Mouse (Mus musculus): ENCODE results near the gene Gm13757. TPM values are rescaled to one million over a fixed set of nuclear protein-coding genes. Genes with fewer than 3 reads are reported as not detected.
"Not testable (repeated sequence)": the region's sequence is repeated elsewhere in the genome, so short reads cannot be mapped to it uniquely, and the experiment has no call there.

Gm13757 gene
- total and polyA plus RNA-seq, 3 experiments = not detected

- Histone ChIP-seq H3K4me2 (ENCODE audit: insufficient read depth, low read depth, poor library complexity, severe bottlenecking) (no peak within 1 kb of the TSS), H3K9me3 (replicated peaks; ENCODE audit: low read length) (peaks cover 4% of the 10 kb centered on the region), H3K36me3 (replicated peaks in 1 of 2; ENCODE audit: control insufficient read depth in 1 of 2, insufficient read depth in 1 of 2, low read length in 1 of 2) (no peaks in the 10 kb centered on the region), H3K4me3 (replicated peaks in 1 of 3; ENCODE audit: low read depth in 2 of 3, low read length in 2 of 3, poor library complexity in 1 of 3) (no peak within 1 kb of the TSS), H3K27ac (ENCODE audit: insufficient read depth, low read depth) (no peak within 1 kb of the TSS), H3K4me1 (ENCODE audit: control insufficient read depth in 1 of 2, insufficient read depth in 2 of 2) (no peaks in the 10 kb centered on the region), H3K9ac (ENCODE audit: insufficient read depth, low read depth) (no peak within 1 kb of the TSS), H3K27me3 (replicated peaks) (no peaks in the 10 kb centered on the region), H3K79me2 (replicated peaks; ENCODE audit: control insufficient read depth, extremely low read depth, insufficient read depth, poor library complexity, severe bottlenecking) (no peaks in the 10 kb centered on the region)
- no peak for DNase-seq (ENCODE audit: extremely low read depth)
- dilution Hi-C loops (cut with MboI; ENCODE audit: extremely low pct_ligation_motif_present, extremely low pct_unique_long_range_greater_than_20kb, low sequenced_read_pairs) = no loop called here
- no peak for TF ChIP-seq TBP (conservative IDR thresholded peaks at IDR 0.05; ENCODE audit: low read depth, low read length)
- TF ChIP-seq NRF1 (IDR thresholded peaks at IDR 0.05; ENCODE audit: low read depth, low read length) = no peak
- no peak for TF ChIP-seq ZMIZ1 (IDR thresholded peaks at IDR 0.05; ENCODE audit: low read depth, low read length)
- TF ChIP-seq ELF1 (IDR thresholded peaks at IDR 0.05; ENCODE audit: low read depth, low read length) = no peak
- no peak for TF ChIP-seq MEF2A (IDR thresholded peaks at IDR 0.05; ENCODE audit: borderline replicate concordance, low read depth, low read length)
- TF ChIP-seq JUN (IDR thresholded peaks at IDR 0.05; ENCODE audit: insufficient read depth, low read depth, low read length) = no peak
- no peak for TF ChIP-seq SMC3 (IDR thresholded peaks at IDR 0.05; ENCODE audit: low read depth, low read length)
- TF ChIP-seq ZC3H11A (IDR thresholded peaks at IDR 0.05; ENCODE audit: low read depth, low read length) = no peak
- in situ Hi-C loops (cut with MboI; ENCODE audit: low pct_ligation_motif_present, low pct_unique_long_range_greater_than_20kb, low sequenced_read_pairs) = no loop called here
Observed at GRCm38 (mm10) chr2:88483298-88483697, 34.4 kb upstream of the Gm13757 start, which contains the start of gene Olfr1184. Olfr1184 (plus strand) TSS chr2:88483598.

- H3K27ac ChIP-seq (ENCODE audit: insufficient read depth, low read depth); H3K36me3 ChIP-seq (replicated peaks in 1 of 2; ENCODE audit: control insufficient read depth in 1 of 2, insufficient read depth in 1 of 2, low read length in 1 of 2); H3K4me3 ChIP-seq (replicated peaks in 1 of 3; ENCODE audit: low read depth in 2 of 3, low read length in 2 of 3, poor library complexity in 1 of 3); DNase-seq (ENCODE audit: extremely low read depth); H3K27me3 ChIP-seq (replicated peaks); dilution Hi-C loops (cut with MboI; ENCODE audit: extremely low pct_ligation_motif_present, extremely low pct_unique_long_range_greater_than_20kb, low sequenced_read_pairs); H3K4me1 ChIP-seq (ENCODE audit: control insufficient read depth in 1 of 2, insufficient read depth in 2 of 2); in situ Hi-C loops (cut with MboI; ENCODE audit: low pct_ligation_motif_present, low pct_unique_long_range_greater_than_20kb, low sequenced_read_pairs); H3K4me2 ChIP-seq (ENCODE audit: insufficient read depth, low read depth, poor library complexity, severe bottlenecking); H3K79me2 ChIP-seq (replicated peaks; ENCODE audit: control insufficient read depth, extremely low read depth, insufficient read depth, poor library complexity, severe bottlenecking); H3K9ac ChIP-seq (ENCODE audit: insufficient read depth, low read depth): not testable (repeated sequence)
- H3K9me3 ChIP-seq (replicated peaks; ENCODE audit: low read length) = peaks cover 13% of the 10 kb centered on the region
Observed at GRCm38 (mm10) chr2:88454567-88454966, 5.6 kb upstream of the Gm13757 start, which contains the start of gene Olfr1183. Olfr1183 (plus strand) TSS chr2:88454867.

- no peaks in the 10 kb centered on the region for H3K79me2 ChIP-seq (replicated peaks; ENCODE audit: control insufficient read depth, extremely low read depth, insufficient read depth, poor library complexity, severe bottlenecking)
- dilution Hi-C loops (cut with MboI; ENCODE audit: extremely low pct_ligation_motif_present, extremely low pct_unique_long_range_greater_than_20kb, low sequenced_read_pairs) = no loop called here
- DNase-seq (ENCODE audit: extremely low read depth) = no peak
- no peaks in the 10 kb centered on the region for H3K27me3 ChIP-seq (replicated peaks)
- no peaks in the 10 kb centered on the region for H3K4me1 ChIP-seq (ENCODE audit: control insufficient read depth in 1 of 2, insufficient read depth in 2 of 2)
- no peak within 1 kb of the TSS for H3K9ac ChIP-seq (ENCODE audit: insufficient read depth, low read depth)
- H3K4me3 ChIP-seq (replicated peaks in 1 of 3; ENCODE audit: low read depth in 2 of 3, low read length in 2 of 3, poor library complexity in 1 of 3) = no peak within 1 kb of the TSS
- no peak within 1 kb of the TSS for H3K4me2 ChIP-seq (ENCODE audit: insufficient read depth, low read depth, poor library complexity, severe bottlenecking)
- H3K27ac ChIP-seq (ENCODE audit: insufficient read depth, low read depth) = no peak within 1 kb of the TSS
- in situ Hi-C loops (cut with MboI; ENCODE audit: low pct_ligation_motif_present, low pct_unique_long_range_greater_than_20kb, low sequenced_read_pairs) = no loop called here
- H3K9me3 ChIP-seq (replicated peaks; ENCODE audit: low read length) = peaks cover 4% of the 10 kb centered on the region
- TF ChIP-seq USF2 (conservative IDR thresholded peaks at IDR 0.05; ENCODE audit: low read depth, low read length) = no peak
- no peak for TF ChIP-seq ZMIZ1 (IDR thresholded peaks at IDR 0.05; ENCODE audit: low read depth, low read length)
- TF ChIP-seq CTCF (conservative IDR thresholded peaks at IDR 0.05 in 1 of 2, IDR thresholded peaks at IDR 0.05 in 1 of 2; ENCODE audit: low read depth in 2 of 2, low read length in 2 of 2) = no peak
- no peak for TF ChIP-seq MXI1 (IDR thresholded peaks at IDR 0.05; ENCODE audit: low read depth, low read length)
- no peak for TF ChIP-seq MAX (IDR thresholded peaks at IDR 0.05; ENCODE audit: low read length)
- no peak for TF ChIP-seq PAX5 (IDR thresholded peaks at IDR 0.05; ENCODE audit: low read length)
- TF ChIP-seq NRF1 (IDR thresholded peaks at IDR 0.05; ENCODE audit: low read depth, low read length) = no peak
- TF ChIP-seq CHD2 (IDR thresholded peaks at IDR 0.05; ENCODE audit: low read length) = no peak
- no peak for TF ChIP-seq IRF4 (IDR thresholded peaks at IDR 0.05; ENCODE audit: low read depth, low read length)
- H3K36me3 ChIP-seq (replicated peaks in 1 of 2; ENCODE audit: control insufficient read depth in 1 of 2, insufficient read depth in 1 of 2, low read length in 1 of 2) = no peaks in the 10 kb centered on the region
Observed at GRCm38 (mm10) chr2:88426071-88426470, 22.9 kb downstream of the Gm13757 start, which contains the start of gene Olfr1181. Olfr1181 (minus strand) TSS chr2:88426171.
